Mouse (Mus musculus) stomach, postnatal 0 days (tissue): ENCODE data around the gene AI413582. TPM values are rescaled to one million over a fixed set of nuclear protein-coding genes. Genes with fewer than 3 reads are reported as not detected.

Source experiments
- ATAC-seq: fragments of 200-750 bp; cut with Nextera tagmentation; 2 replicates; pipeline ENCODE4 v1.8.0; 2017; ENCODE audit not compliant: low FRiP score, low TSS enrichment
- DNase-seq: peaks from one replicate; pipeline ENCODE4 v3.0.0-alpha.2; 2016; ENCODE audit warnings: low spot score
- H3K27ac ChIP-seq: fragments of 300-500 bp; sonication (generic); replicated peaks from 2 replicates; pipeline ENCODE4 v1.5.1; 2014; ENCODE audit warnings: mild to moderate bottlenecking, control low read depth
- H3K27me3 ChIP-seq: fragments of 300-500 bp; sonication (generic); 2 replicates; pipeline ENCODE4 v1.6.1; 2014; ENCODE audit warnings: low read length; ENCODE audit not compliant: control insufficient read depth, insufficient read depth
- H3K36me3 ChIP-seq: fragments of 300-500 bp; sonication (generic); 2 replicates; pipeline ENCODE4 v1.6.1; 2014; ENCODE audit warnings: low read length, mixed read lengths; ENCODE audit not compliant: control insufficient read depth, insufficient read depth
- H3K4me1 ChIP-seq: fragments of 300-500 bp; sonication (generic); replicated peaks from 2 replicates; pipeline ENCODE4 v1.6.1; 2014; ENCODE audit warnings: antibody characterized with exemption; ENCODE audit not compliant: control insufficient read depth, insufficient read depth
- H3K4me2 ChIP-seq: fragments of 300-500 bp; sonication (generic); replicated peaks from 2 replicates; pipeline ENCODE4 v1.6.1; 2014; ENCODE audit warnings: low read depth, mild to moderate bottlenecking, control low read depth, moderate library complexity
- H3K4me3 ChIP-seq: fragments of 300-500 bp; sonication (generic); 2 replicates; pipeline ENCODE4 v1.5.1; 2014; ENCODE audit warnings: low read depth, low read length, control low read depth
- H3K9ac ChIP-seq: fragments of 300-500 bp; sonication (generic); 2 replicates; pipeline ENCODE4 v1.6.1; 2014; ENCODE audit warnings: mild to moderate bottlenecking, low read length, control low read depth, mixed read lengths
- H3K9me3 ChIP-seq: fragments of 300-500 bp; sonication (generic); 2 replicates; pipeline ENCODE4 v1.6.1; 2016; ENCODE audit warnings: low read length; ENCODE audit not compliant: control insufficient read depth
- CTCF ChIP-seq: IDR thresholded peaks from 2 replicates; pipeline ENCODE4 v1.5.1; 2016; ENCODE audit warnings: antibody characterized with exemption, low read depth, mild to moderate bottlenecking, moderate library complexity
- EP300 ChIP-seq: optimal IDR thresholded peaks from 2 replicates; pipeline ENCODE3; 2016; ENCODE audit warnings: antibody characterized with exemption
- WGBS: fragments of 180-500 bp; shearing (Covaris S2); extraction: QIAGEN DNeasy Blood & Tissue Kit; methylation state at CpG from one replicate; pipeline ENCODE4 v1.1.7; 2014; 5-methylcytosine and 5-hydroxymethylcytosine counted together
- polyA plus RNA-seq: library from polyadenylated mRNA; unstranded; fragments of >200 nt; fragmentation: Nextera tagmentation; extraction: Ambion mirVana; gene quantifications from 2 replicates; pipeline ENCODE4 v1.2.1, GENCODE M21; 2015

AI413582 gene
- polyA plus RNA-seq, 1 experiment from 2014 or later: 37.1 TPM

DNA sequence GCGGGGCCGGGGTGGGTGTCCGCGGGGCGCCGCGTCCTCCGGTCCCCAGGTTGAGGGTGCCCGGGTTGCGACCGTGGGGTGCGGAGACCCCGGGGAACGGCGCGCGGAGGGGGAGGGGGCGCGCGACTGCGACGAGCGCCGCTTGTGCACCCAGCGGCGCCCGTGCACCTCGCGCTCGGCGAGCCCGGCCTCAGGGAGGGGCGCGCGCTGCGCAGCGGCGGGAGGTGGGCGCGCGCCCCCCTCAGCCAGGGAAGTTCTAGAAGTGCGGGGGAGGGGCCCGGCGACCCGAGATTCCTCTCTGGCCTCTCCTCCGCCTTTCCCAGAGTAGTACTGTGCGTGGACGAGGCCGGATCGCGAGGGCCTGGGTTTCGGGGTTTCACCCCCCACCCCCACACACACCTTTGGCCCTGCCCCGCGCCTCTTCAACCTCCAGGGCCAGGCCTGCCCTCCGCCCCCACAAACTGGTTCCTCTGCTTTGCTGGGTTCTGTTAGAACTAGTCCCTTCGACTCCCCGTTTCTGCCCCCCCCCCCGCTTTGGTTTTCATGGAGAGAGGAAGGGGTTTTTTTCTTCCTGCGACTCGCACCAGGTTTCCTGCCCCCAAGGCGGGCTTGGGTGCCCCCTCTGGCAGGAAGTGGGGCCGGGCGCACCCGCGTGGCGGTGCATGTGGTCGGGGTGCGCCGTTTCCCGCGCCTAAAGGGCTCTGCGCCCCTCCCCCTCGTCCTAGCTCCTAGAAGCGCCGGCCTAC lies 8.2 kb downstream of the AI413582 start:
- H3K4me3 ChIP-seq: peak overlapping the region; percentile 65
- peak overlapping the region; percentile 79 for H3K9ac ChIP-seq
- no peaks in the 10 kb centered on the region for H3K27me3 ChIP-seq
- no peaks in the 10 kb centered on the region for H3K9me3 ChIP-seq
- TF ChIP-seq EP300 (no peak), CTCF (peak; percentile 31; the same call in 1 of the 2 replicates)
- no peak for ATAC-seq
- H3K27ac ChIP-seq: peak overlapping the region; percentile 92
- peak overlapping the region; percentile 94 for H3K4me2 ChIP-seq
- no peaks in the 10 kb centered on the region for H3K36me3 ChIP-seq
- WGBS: under 1% methylated on average over 47 of the region's 75 CpGs
- H3K4me1 ChIP-seq: peaks cover 4% of the 10 kb centered on the region; the same call in 1 of the 2 replicates
- DNase-seq: peak; percentile 62

DNA sequence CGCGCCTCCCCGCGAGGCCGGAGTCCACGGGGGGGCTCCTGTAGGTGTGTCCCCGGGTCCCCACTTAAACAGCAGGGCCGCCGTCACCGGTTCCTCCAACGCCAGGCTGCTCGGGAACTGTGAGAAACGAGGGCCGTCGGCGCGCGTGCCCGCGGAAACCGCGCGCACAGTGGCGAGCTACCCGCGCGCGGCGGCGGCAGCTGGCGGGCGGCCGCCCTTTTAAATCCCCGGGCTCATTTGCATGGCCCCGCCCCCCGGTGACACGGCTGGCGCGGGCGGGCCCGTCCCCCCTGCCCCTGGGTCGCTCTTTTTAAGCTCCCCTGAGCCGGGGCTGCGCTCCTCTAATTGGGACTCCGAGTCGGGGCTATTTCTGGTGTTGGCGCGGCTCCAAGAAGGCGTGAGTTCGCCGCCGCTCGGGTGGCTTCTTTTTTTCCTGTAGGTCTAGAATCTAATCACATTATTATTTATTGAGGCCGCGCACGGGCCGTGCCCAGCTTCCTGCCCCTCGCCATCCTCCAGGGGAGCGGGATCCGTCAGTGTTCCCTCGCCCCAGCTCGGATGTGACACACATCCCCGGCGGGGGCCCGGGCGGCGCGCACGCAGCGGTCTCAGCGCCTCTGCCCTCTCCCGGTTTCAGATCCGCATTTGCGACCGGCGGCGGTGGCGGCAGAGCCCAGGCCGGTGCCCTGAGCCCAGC lies 9.1 kb downstream of the AI413582 start, which contains the start of gene Hmga1:
Hmga1 (plus strand) TSS at position 183 of the 697 bp plus-strand sequence.
- WGBS: under 1% methylated on average over 71 of the region's 79 CpGs
- DNase-seq: peak; percentile 90

DNA sequence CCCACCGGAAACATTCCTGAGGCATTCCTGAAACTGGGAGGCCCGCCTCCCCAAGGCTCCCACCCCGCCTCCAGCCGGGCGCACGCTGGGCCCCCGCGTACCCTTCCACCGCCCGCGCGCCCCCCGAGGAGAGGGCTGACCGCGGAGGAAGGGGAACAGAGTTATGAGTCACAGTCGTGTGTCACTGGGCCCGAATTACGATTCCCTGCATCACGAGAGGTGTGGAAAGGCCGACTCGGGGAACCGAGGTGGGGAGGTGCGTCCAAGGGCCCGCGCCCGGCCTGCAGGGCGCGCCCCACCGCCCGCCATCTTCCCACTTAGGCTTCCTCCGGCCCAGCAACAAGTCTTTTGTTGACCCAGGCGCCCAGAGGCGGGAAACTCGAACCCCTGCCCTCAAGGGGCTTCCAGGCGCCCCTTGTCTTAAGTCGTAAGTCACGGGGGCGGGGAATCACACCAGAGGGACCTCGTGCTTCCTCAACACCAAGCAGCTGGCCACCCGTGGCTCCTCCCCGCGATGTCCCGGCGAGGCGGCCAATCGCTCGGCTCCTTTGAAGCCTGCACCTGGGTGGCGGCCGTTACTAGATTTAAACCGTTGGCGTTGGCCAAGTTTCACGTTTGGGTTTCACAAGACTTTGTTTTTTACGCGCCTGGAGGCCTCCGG lies 9.9 kb downstream of the AI413582 start:
- H3K9me3 ChIP-seq: no peaks in the 10 kb centered on the region
- H3K9ac ChIP-seq: peak overlapping the region; percentile 79
- H3K4me2 ChIP-seq: peak overlapping the region; percentile 94
- WGBS: under 1% methylated on average over 44 of the region's 55 CpGs
- H3K36me3 ChIP-seq: no peaks in the 10 kb centered on the region
- H3K4me3 ChIP-seq: peak overlapping the region; percentile 65
- H3K4me1 ChIP-seq: peaks cover 4% of the 10 kb centered on the region; the same call in 1 of the 2 replicates
- no peaks in the 10 kb centered on the region for H3K27me3 ChIP-seq
- ATAC-seq (peak; percentile 73), DNase-seq (peak; percentile 92)
- peak overlapping the region; percentile 92 for H3K27ac ChIP-seq
- peak; percentile 26 for TF ChIP-seq EP300
- TF ChIP-seq CTCF: no peak

More for the DNA sequence above, 9.1 kb downstream of the AI413582 start, which contains the start of gene Hmga1:
- H3K36me3 ChIP-seq: no peaks in the 10 kb centered on the region
- peak within 1 kb of the TSS; percentile 94 for H3K4me2 ChIP-seq
- H3K4me1 ChIP-seq: peaks cover 4% of the 10 kb centered on the region; the same call in 1 of the 2 replicates
- peak within 1 kb of the TSS; percentile 79 for H3K9ac ChIP-seq
- peak within 1 kb of the TSS; percentile 92 for H3K27ac ChIP-seq
- TF ChIP-seq EP300 (no peak), CTCF (no peak)
- H3K27me3 ChIP-seq: no peaks in the 10 kb centered on the region
- peak; percentile 66 for ATAC-seq
- H3K4me3 ChIP-seq: peak within 1 kb of the TSS; percentile 65
- H3K9me3 ChIP-seq: no peaks in the 10 kb centered on the region

DNA sequence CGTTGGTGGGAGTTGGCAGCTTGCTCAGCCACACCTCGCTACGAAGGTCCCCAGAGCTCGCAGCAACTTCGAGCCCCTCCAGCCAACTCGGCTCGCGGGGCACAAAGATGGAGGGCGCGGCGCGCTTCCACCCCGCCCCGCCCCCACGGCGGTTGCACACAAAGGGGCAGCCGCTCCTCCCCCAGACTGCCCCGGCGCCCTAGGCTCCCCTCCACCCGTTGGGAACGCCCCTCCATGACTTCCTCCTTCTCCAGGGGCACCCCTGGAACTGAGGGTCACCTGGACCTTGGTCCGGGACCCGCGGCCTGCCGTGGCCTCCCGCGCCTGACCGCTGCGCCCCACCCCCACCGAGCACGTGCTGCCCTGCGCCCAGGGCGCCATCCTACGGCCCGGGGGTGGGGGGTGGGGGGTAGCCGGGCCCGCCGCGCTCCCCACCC lies 10.5 kb downstream of the AI413582 start:
- no peak for TF ChIP-seq EP300
- no peak for TF ChIP-seq CTCF
- Histone ChIP-seq H3K4me1 (peaks cover 4% of the 10 kb centered on the region; the same call in 1 of the 2 replicates), H3K27ac (peak overlapping the region; percentile 92), H3K4me2 (peak overlapping the region; percentile 94), H3K36me3 (no peaks in the 10 kb centered on the region), H3K27me3 (no peaks in the 10 kb centered on the region), H3K9me3 (no peaks in the 10 kb centered on the region), H3K9ac (peak overlapping the region; percentile 79), H3K4me3 (peak overlapping the region; percentile 65)
- DNase-seq: peak; percentile 78
- 2% methylated on average over 37 of the region's 39 CpGs for WGBS
- peak; percentile 22 for ATAC-seq

DNA sequence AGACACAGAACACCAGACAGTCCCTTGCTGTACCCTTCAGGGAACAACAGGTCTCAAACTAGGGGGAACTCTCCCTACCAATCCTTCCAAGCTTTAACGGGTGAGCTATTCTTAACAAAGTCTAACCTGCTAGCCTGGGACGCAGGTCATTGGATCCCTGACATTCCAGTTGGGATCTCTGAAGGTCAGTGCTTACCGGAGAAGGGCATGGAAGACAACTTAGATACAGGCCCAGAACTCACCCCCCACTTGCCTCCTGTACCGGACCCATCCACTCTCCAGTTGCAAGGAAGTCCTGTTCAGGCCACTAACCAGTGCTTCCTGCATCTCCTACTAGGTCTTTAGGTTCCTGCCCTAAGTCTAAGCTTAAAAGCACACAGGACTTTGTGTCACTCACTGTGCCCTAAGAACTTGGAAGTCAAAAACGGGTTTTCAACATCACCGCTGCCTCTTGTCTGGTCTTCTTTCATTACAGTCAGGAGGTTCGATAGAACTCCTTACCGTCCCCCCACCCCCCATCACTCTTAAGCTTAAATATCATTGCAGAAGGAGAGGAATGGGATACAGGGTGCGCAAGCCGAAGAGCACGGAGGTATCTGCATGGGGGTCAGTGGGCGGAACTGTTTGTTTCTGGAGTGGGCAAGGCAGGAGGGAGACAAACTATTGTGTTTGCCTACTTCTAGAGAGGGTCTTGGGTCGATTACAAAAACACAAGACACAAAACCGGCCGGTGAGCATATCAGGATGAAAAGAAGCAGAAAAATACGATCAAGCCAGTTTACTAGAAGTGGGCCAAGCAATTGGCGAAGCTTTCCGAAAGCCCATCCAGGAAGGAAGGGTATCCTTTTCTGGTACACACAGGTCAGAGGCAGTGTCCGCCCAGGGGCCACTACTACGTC lies 11.2 kb downstream of the AI413582 start:
- H3K9me3 ChIP-seq: no peaks in the 10 kb centered on the region
- H3K4me3 ChIP-seq: no peak overlapping the region
- no peak for DNase-seq
- peak overlapping the region; percentile 94 for H3K4me2 ChIP-seq
- ATAC-seq: no peak
- H3K36me3 ChIP-seq: no peaks in the 10 kb centered on the region
- peak overlapping the region; percentile 79; the same call in 1 of the 2 replicates for H3K9ac ChIP-seq
- 63% methylated on average over 20 of the region's 20 CpGs for WGBS
- peak overlapping the region; percentile 92 for H3K27ac ChIP-seq
- H3K4me1 ChIP-seq: peaks cover 4% of the 10 kb centered on the region; the same call in 1 of the 2 replicates
- no peaks in the 10 kb centered on the region for H3K27me3 ChIP-seq
- TF ChIP-seq CTCF: no peak
- TF ChIP-seq EP300: no peak
